Mouse (Mus musculus) brain, embryonic 14.5 days (tissue): ENCODE measurements at regions not wholly inside any gene's neighbourhood (a gene's known extent, or its start where the extent isn't known, plus 50 kb on each side); places are given as distances from the start of the nearest gene placed in this dataset.

Source experiments
- DNase-seq: peaks from one replicate; pipeline ENCODE4 v3.0.0-alpha.2; 2011; ENCODE audit warnings: low read depth
- CTCF ChIP-seq: fragments of 200-500 bp; IDR thresholded peaks from 2 replicates; pipeline ENCODE4 v1.5.1; 2012; ENCODE audit warnings: inconsistent platforms, mild to moderate bottlenecking, moderate library complexity, borderline replicate concordance; ENCODE audit not compliant: insufficient read depth, insufficient read length; ENCODE audit errors: extremely low read depth
- POLR2A ChIP-seq: fragments of 200-500 bp; IDR thresholded peaks from 2 replicates; pipeline ENCODE4 v1.6.1; 2012; ENCODE audit warnings: mild to moderate bottlenecking, inconsistent platforms, borderline replicate concordance; ENCODE audit not compliant: poor library complexity, insufficient read depth, insufficient read length, severe bottlenecking; ENCODE audit errors: extremely low read depth

GRCm38 (mm10) chr16:76218310-76219170, 155.1 kb downstream of the Nrip1 start:
- DNase-seq: no peak
- no peak for TF ChIP-seq CTCF

- no peak for TF ChIP-seq CTCF
- no peak for TF ChIP-seq POLR2A
- DNase-seq: no peak
Observed at GRCm38 (mm10) chr16:76216184-76216583, 157.4 kb downstream of the Nrip1 start.

GRCm38 (mm10) chr16:76215558-76215957, 158.1 kb downstream of the Nrip1 start:
- TF ChIP-seq POLR2A: no peak
- TF ChIP-seq CTCF: no peak
- DNase-seq: no peak

DNA sequence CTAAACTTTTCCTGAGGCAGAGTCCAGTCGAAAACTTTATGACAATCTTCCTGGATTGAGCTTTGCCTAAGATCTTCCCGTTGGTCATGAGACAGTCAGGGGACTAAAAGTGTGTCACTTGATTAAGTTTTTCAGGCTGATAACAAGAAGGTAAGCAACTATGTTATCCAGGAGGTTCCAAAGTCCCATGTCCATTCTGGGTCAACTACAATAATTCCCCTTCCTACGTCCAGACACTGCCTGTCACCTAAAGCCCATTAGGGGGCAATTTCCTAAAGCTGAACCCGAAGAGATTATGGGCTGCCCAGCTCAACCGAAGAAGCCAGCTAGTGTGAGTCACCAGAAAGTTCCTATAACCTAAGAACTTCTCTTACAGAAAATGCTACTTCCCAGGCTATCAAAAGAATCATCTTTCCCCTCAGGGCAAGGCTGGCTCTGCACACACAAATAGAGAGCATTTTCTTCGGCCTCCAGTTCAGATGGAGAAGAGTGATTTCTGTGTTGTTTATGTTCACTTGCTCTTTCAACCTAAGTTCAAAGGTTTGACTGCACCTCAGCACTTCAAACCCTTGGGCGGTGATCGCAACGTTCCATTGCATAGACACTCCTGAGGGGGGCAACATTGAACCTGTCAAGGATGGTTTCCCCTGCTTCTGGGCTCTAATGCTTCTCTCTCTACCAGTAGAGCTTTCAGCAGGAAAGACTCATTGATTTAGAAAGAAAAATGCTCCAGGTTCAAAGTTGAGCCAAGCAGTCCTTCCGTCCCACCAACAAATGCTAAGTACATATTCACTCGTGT, 171.7 kb downstream of the Nrip1 start:
- TF ChIP-seq CTCF (peak; percentile 36; the same call in 1 of the 2 replicates), POLR2A (no peak)
- peak; percentile 35 for DNase-seq

GRCm38 (mm10) chr16:76200801-76201728, 172.6 kb downstream of the Nrip1 start:
- DNase-seq: no peak

GRCm38 (mm10) chr16:76200268-76200667, 173.4 kb downstream of the Nrip1 start:
- peak; percentile 47 for DNase-seq
- TF ChIP-seq POLR2A (no peak), CTCF (peak; percentile 24; the same call in 1 of the 2 replicates)

More at GRCm38 (mm10) chr16:76200801-76201728, 172.6 kb downstream of the Nrip1 start:
- TF ChIP-seq POLR2A: no peak
- no peak for TF ChIP-seq CTCF

- no peak for DNase-seq
- no peak for TF ChIP-seq CTCF
- TF ChIP-seq POLR2A: no peak
Observed at GRCm38 (mm10) chr16:76199006-76199405, 174.6 kb downstream of the Nrip1 start.

DNA sequence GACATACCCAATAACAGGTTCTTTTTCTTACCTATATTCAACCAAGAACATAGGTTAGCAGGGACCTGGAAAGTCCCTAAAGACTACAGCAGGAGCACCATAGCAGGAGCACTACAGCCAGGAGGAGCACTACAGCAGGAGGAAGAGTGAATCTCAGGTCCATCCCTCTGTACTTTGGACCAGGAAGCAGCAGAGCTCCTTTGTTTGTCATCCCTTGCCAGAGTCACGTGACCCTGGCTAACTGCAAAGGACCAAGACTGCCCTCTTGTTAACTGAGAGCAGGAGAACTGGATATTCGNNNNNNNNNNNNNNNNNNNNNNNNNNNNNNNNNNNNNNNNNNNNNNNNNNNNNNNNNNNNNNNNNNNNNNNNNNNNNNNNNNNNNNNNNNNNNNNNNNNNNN, 172.2 kb upstream of the Samsn1 start:
- TF ChIP-seq POLR2A (no peak), CTCF (no peak)
- DNase-seq: no peak

DNA sequence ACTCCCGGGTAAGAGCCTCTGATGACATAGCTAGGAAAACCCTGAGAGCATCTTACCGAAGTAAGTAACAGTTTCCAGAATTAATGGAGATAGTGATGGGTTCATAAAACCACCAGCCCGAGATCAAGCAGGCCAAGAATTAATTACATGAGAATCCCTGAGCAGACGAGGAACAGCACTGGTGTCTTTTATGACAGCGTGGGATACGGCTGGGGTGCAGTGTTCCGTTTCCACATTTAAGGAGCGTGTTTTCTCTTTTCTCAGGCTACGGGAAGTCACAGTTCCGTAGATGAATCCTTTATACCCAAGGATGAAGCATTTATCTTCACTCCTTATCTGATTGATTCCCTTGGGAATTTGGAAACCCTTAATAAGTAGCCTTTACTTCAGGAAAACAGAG, 169.1 kb upstream of the Samsn1 start:
- DNase-seq: no peak
- no peak for TF ChIP-seq POLR2A
- TF ChIP-seq CTCF: no peak

GRCm38 (mm10) chr16:76183556-76183955, 161.5 kb upstream of the Samsn1 start:
- no peak for DNase-seq
- no peak for TF ChIP-seq CTCF
- TF ChIP-seq POLR2A: no peak

- peak; percentile 63 for DNase-seq
- no peak for TF ChIP-seq CTCF
- no peak for TF ChIP-seq POLR2A
Observed at GRCm38 (mm10) chr16:76183105-76183504, 161.0 kb upstream of the Samsn1 start.
